Mouse (Mus musculus) erythroblast, embryonic 14.5 days (primary cell): Measurements from ENCODE around the gene Mark1. TPM values are rescaled to one million over a fixed set of nuclear protein-coding genes. Genes with fewer than 3 reads are reported as not detected.

Experiments
- H3K27me3 ChIP-seq: 2 replicates; pipeline ENCODE4 v1.6.1; 2012; ENCODE audit warnings: inconsistent platforms; ENCODE audit not compliant: control insufficient read depth
- H3K36me3 ChIP-seq: 2 replicates; pipeline ENCODE4 v1.6.1; 2012; ENCODE audit warnings: mild to moderate bottlenecking, inconsistent platforms; ENCODE audit not compliant: control insufficient read depth
- H3K4me1 ChIP-seq: 2 replicates; pipeline ENCODE4 v1.6.1; 2012; ENCODE audit warnings: inconsistent platforms; ENCODE audit not compliant: control insufficient read depth
- H3K4me3 ChIP-seq: replicated peaks from 2 replicates; pipeline ENCODE3; 2012; ENCODE audit warnings: moderate library complexity, mild to moderate bottlenecking, inconsistent platforms
- H3K9me3 ChIP-seq: 2 replicates; pipeline ENCODE4 v1.6.1; 2012; ENCODE audit warnings: low read length, inconsistent platforms, mixed read lengths; ENCODE audit not compliant: control insufficient read depth
- GATA1 ChIP-seq: IDR thresholded peaks from 2 replicates; pipeline ENCODE4 v1.6.1; 2012; ENCODE audit warnings: low read length, inconsistent platforms, mixed read lengths
- TAL1 ChIP-seq: IDR thresholded peaks from 3 replicates; pipeline ENCODE4 v1.6.1; 2012; ENCODE audit warnings: low read length, inconsistent platforms, mixed read lengths
- polyA plus RNA-seq: library from polyadenylated mRNA; stranded (reverse); fragments of >175 nt; gene quantifications from 2 replicates; pipeline ENCODE4 v1.2.3, GENCODE M21; 2012

The Mark1 gene
- polyA plus RNA-seq, 1 experiment: not detected

GRCm38 (mm10) chr1:184938106-184938505, 61.3 kb downstream of the Mark1 start:
- Histone ChIP-seq H3K27me3 (no peaks in the 10 kb centered on the region), H3K9me3 (no peaks in the 10 kb centered on the region), H3K4me3 (no peak overlapping the region), H3K4me1 (peaks cover 8% of the 10 kb centered on the region), H3K36me3 (no peaks in the 10 kb centered on the region)
- TF ChIP-seq GATA1 (no peak), TAL1 (no peak)

- Histone ChIP-seq H3K4me1 (peaks cover 8% of the 10 kb centered on the region), H3K27me3 (no peaks in the 10 kb centered on the region), H3K9me3 (no peaks in the 10 kb centered on the region), H3K36me3 (no peaks in the 10 kb centered on the region), H3K4me3 (no peak overlapping the region)
- TF ChIP-seq GATA1 (no peak), TAL1 (no peak)
Measured at GRCm38 (mm10) chr1:184935980-184936379, 63.4 kb downstream of the Mark1 start.

- Histone ChIP-seq H3K4me1 (peaks cover 8% of the 10 kb centered on the region), H3K4me3 (no peak overlapping the region), H3K9me3 (no peaks in the 10 kb centered on the region), H3K27me3 (no peaks in the 10 kb centered on the region), H3K36me3 (no peaks in the 10 kb centered on the region)
- TF ChIP-seq TAL1 (no peak), GATA1 (no peak)
Measured at GRCm38 (mm10) chr1:184935490-184935889, 63.9 kb downstream of the Mark1 start.

GRCm38 (mm10) chr1:184931097-184931496, 68.3 kb downstream of the Mark1 start:
- no peak overlapping the region for H3K4me3 ChIP-seq
- H3K36me3 ChIP-seq: no peaks in the 10 kb centered on the region
- no peaks in the 10 kb centered on the region for H3K9me3 ChIP-seq
- peaks cover 28% of the 10 kb centered on the region for H3K4me1 ChIP-seq
- H3K27me3 ChIP-seq: no peaks in the 10 kb centered on the region
- TF ChIP-seq TAL1: no peak
- TF ChIP-seq GATA1: no peak

GRCm38 (mm10) chr1:184928382-184928781, 71.0 kb downstream of the Mark1 start:
- Histone ChIP-seq H3K4me1 (peaks cover 20% of the 10 kb centered on the region), H3K27me3 (no peaks in the 10 kb centered on the region), H3K4me3 (no peak overlapping the region), H3K36me3 (no peaks in the 10 kb centered on the region), H3K9me3 (no peaks in the 10 kb centered on the region)
- TF ChIP-seq TAL1 (no peak), GATA1 (no peak)

- Histone ChIP-seq H3K27me3 (no peaks in the 10 kb centered on the region), H3K4me3 (no peak overlapping the region), H3K4me1 (peaks cover 20% of the 10 kb centered on the region), H3K36me3 (no peaks in the 10 kb centered on the region), H3K9me3 (no peaks in the 10 kb centered on the region)
- TF ChIP-seq GATA1 (no peak), TAL1 (no peak)
Measured at GRCm38 (mm10) chr1:184927911-184928310, 71.5 kb downstream of the Mark1 start.

GRCm38 (mm10) chr1:184922824-184923223, 76.5 kb downstream of the Mark1 start:
- peaks cover 6% of the 10 kb centered on the region for H3K4me1 ChIP-seq
- H3K36me3 ChIP-seq: no peaks in the 10 kb centered on the region
- no peaks in the 10 kb centered on the region for H3K9me3 ChIP-seq
- H3K27me3 ChIP-seq: no peaks in the 10 kb centered on the region
- H3K4me3 ChIP-seq: no peak overlapping the region
- TF ChIP-seq GATA1 (no peak), TAL1 (no peak)

- no peaks in the 10 kb centered on the region for H3K27me3 ChIP-seq
- H3K9me3 ChIP-seq: no peaks in the 10 kb centered on the region
- no peaks in the 10 kb centered on the region for H3K36me3 ChIP-seq
- TF ChIP-seq TAL1: no peak
- TF ChIP-seq GATA1: no peak
- H3K4me3 ChIP-seq: no peak overlapping the region
- H3K4me1 ChIP-seq: no peaks in the 10 kb centered on the region
Measured at GRCm38 (mm10) chr1:184920057-184920456, 79.3 kb downstream of the Mark1 start.

- Histone ChIP-seq H3K9me3 (no peaks in the 10 kb centered on the region), H3K4me1 (no peaks in the 10 kb centered on the region), H3K27me3 (no peaks in the 10 kb centered on the region), H3K36me3 (no peaks in the 10 kb centered on the region), H3K4me3 (no peak overlapping the region)
- TF ChIP-seq GATA1 (no peak), TAL1 (no peak)
Measured at GRCm38 (mm10) chr1:184918227-184918888, 81.0 kb downstream of the Mark1 start.

- Histone ChIP-seq H3K9me3 (no peaks in the 10 kb centered on the region), H3K27me3 (no peaks in the 10 kb centered on the region), H3K36me3 (no peaks in the 10 kb centered on the region), H3K4me3 (no peak overlapping the region), H3K4me1 (no peaks in the 10 kb centered on the region)
- TF ChIP-seq GATA1 (no peak), TAL1 (no peak)
Measured at GRCm38 (mm10) chr1:184912336-184912735, 87.0 kb downstream of the Mark1 start.
